Mouse (Mus musculus) spleen, adult 18-20 months (tissue): ENCODE data around the gene Iqcf3.
"Not testable (repeated sequence)": the region's sequence is repeated elsewhere in the genome, so short reads cannot be mapped to it uniquely, and the experiment has no call there.

Experiments used
- DNase-seq, 2 experiments: peaks; one replicate each; pipeline ENCODE4 v3.0.0; 2022; ENCODE audit warnings: mixed read lengths in 2 of 2

The Iqcf3 gene

GRCm38 (mm10) chr9:106561531-106561930 is at the start of gene Iqcf3:
Gene Iqcf3 (minus strand): TSS chr9:106561631.
- no peak for DNase-seq

GRCm38 (mm10) chr9:106610727-106611126 is 49.3 kb upstream of the Iqcf3 start:
- no peak for DNase-seq

GRCm38 (mm10) chr9:106600546-106600945 is 39.1 kb upstream of the Iqcf3 start:
- DNase-seq = peak in 1 of 2 experiments; percentile 20

GRCm38 (mm10) chr9:106598466-106598865 is 37.0 kb upstream of the Iqcf3 start:
- DNase-seq = no peak

- no peak for DNase-seq
These were observed 34.4 kb upstream of the Iqcf3 start for GRCm38 (mm10) chr9:106595836-106596235.

- DNase-seq = not testable (repeated sequence)
These were observed 34.0 kb upstream of the Iqcf3 start for GRCm38 (mm10) chr9:106595402-106595801.

GRCm38 (mm10) chr9:106592158-106592557 is 30.7 kb upstream of the Iqcf3 start:
- DNase-seq = no peak

- DNase-seq = no peak
These were observed 21.1 kb upstream of the Iqcf3 start for GRCm38 (mm10) chr9:106582552-106582951.

- DNase-seq = no peak
These were observed 18.6 kb upstream of the Iqcf3 start for GRCm38 (mm10) chr9:106580016-106580415.

- DNase-seq = no peak
These were observed 14.7 kb upstream of the Iqcf3 start for GRCm38 (mm10) chr9:106576112-106576511.

GRCm38 (mm10) chr9:106573366-106573765 is 11.9 kb upstream of the Iqcf3 start:
- DNase-seq = no peak

- DNase-seq = no peak
These were observed 10.8 kb upstream of the Iqcf3 start for GRCm38 (mm10) chr9:106572186-106572585.

- DNase-seq = no peak
These were observed 9.5 kb upstream of the Iqcf3 start, which contains the start of gene Iqcf4 for GRCm38 (mm10) chr9:106570896-106571295. Gene Iqcf4 (minus strand): TSS chr9:106570996.

GRCm38 (mm10) chr9:106566437-106566836 is 5.0 kb upstream of the Iqcf3 start:
- DNase-seq = peak; percentile 10 to 19

- DNase-seq = no peak
These were observed 2.6 kb upstream of the Iqcf3 start for GRCm38 (mm10) chr9:106564025-106564424.

GRCm38 (mm10) chr9:106562291-106562690 is 860 bp upstream of the Iqcf3 start:
- no peak for DNase-seq

- no peak for DNase-seq
These were observed 26.5 kb downstream of the Iqcf3 start for GRCm38 (mm10) chr9:106534975-106535374.

GRCm38 (mm10) chr9:106534296-106534695 is 27.1 kb downstream of the Iqcf3 start:
- no peak for DNase-seq

GRCm38 (mm10) chr9:106531833-106532232 is 29.6 kb downstream of the Iqcf3 start:
- DNase-seq = no peak

- DNase-seq = no peak
These were observed 41.5 kb downstream of the Iqcf3 start for GRCm38 (mm10) chr9:106519909-106520308.

- DNase-seq = no peak
These were observed 42.0 kb downstream of the Iqcf3 start for GRCm38 (mm10) chr9:106519433-106519832.

GRCm38 (mm10) chr9:106514273-106514672 is 47.2 kb downstream of the Iqcf3 start, which contains the start of gene Iqcf5:
Gene Iqcf5 (plus strand): TSS chr9:106514573.
- no peak for DNase-seq

- DNase-seq = no peak
These were observed 47.9 kb downstream of the Iqcf3 start for GRCm38 (mm10) chr9:106513566-106513965.

GRCm38 (mm10) chr9:106512729-106513450 is 48.5 kb downstream of the Iqcf3 start:
- no peak for DNase-seq

- no peak for DNase-seq
These were observed 52.1 kb downstream of the Iqcf3 start for GRCm38 (mm10) chr9:106509356-106509755.
